Mouse (Mus musculus) A20 (cell line): ENCODE measurements at regions not wholly inside any gene's neighbourhood (a gene's known extent, or its start where the extent isn't known, plus 50 kb on each side); places are given as distances from the start of the nearest gene placed in this dataset.

Source experiments
- DNase-seq: peaks from one replicate; pipeline ENCODE4 v3.0.0-alpha.2; 2011; ENCODE audit warnings: low read depth, low spot score

- no peak for DNase-seq
These were observed 106.6 kb downstream of the Pdcd6ip start for GRCm38 (mm10) chr9:113601451-113601850.

DNA sequence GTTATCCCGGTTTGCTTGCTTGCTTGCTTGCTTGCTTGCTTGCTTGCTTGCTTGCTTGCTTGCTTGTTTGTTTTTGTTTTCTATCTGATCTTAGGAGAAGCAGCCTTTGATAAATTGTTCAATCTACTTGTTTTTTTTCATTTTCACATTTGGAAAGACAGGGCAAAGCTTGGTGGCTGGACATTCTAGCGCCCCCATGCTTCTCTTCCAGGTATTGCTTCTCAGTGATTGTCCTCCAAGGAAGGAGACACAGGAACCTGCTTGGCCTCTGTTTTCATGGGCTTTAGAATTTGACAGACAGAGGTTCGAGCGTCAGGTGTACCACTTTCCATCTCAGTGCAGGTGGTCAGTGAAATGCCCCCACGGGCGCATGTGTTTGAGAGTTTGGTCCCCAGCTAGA, 120.8 kb downstream of the Pdcd6ip start:
- no peak for DNase-seq

GRCm38 (mm10) chr9:113586477-113586876, 121.6 kb downstream of the Pdcd6ip start:
- DNase-seq, result no peak

GRCm38 (mm10) chr9:113578221-113578620, 129.8 kb downstream of the Pdcd6ip start:
- DNase-seq, result no peak

- no peak for DNase-seq
These were observed 139.2 kb downstream of the Pdcd6ip start for GRCm38 (mm10) chr9:113568849-113569248.

- DNase-seq, result no peak
These were observed 140.4 kb downstream of the Pdcd6ip start for GRCm38 (mm10) chr9:113567705-113568104.

GRCm38 (mm10) chr9:113566620-113567019, 141.4 kb downstream of the Pdcd6ip start:
- DNase-seq, result no peak

- no peak for DNase-seq
These were observed 154.1 kb downstream of the Pdcd6ip start for GRCm38 (mm10) chr9:113553911-113554310.

- no peak for DNase-seq
These were observed 160.6 kb downstream of the Pdcd6ip start for GRCm38 (mm10) chr9:113547458-113547857.

DNA sequence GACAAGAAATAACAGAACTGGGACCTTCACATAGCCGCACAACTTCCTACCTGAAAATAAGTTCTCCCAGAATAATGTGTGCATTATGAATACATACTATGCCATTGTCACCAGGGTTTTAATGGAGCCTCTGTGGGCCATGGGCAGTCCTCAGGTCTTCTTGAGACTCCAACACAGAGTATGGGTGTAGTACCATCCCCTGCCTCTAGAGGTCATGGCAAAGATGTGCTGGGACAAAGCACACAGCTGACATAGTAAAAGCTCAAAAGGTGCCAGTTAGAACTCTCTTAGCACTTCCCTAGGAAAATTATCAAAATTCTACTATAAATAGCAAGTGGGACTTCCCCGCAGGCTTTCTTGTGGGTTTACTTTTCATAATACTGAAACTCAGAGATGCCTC, 179.5 kb downstream of the Pdcd6ip start:
- DNase-seq, result peak; percentile 16

DNA sequence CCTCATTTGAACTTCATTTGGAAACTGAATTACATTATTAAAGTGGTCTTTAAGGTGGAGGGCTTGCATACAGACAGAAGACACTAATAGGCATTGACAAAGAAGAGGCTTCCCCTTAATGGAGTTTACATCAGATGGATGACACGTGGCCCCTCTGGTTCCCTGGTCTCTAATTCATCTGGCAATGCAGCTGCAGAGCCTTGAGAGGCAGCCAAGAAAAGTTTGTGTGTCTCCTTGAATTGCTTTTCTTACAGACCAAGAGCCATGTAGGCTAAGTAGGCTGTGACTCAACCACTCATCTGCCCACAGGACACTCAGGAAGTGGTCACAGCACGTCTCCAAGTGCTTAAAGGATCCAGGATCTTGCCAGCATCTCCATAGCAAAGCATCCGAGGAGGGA, 183.8 kb downstream of the Pdcd6ip start:
- no peak for DNase-seq

DNA sequence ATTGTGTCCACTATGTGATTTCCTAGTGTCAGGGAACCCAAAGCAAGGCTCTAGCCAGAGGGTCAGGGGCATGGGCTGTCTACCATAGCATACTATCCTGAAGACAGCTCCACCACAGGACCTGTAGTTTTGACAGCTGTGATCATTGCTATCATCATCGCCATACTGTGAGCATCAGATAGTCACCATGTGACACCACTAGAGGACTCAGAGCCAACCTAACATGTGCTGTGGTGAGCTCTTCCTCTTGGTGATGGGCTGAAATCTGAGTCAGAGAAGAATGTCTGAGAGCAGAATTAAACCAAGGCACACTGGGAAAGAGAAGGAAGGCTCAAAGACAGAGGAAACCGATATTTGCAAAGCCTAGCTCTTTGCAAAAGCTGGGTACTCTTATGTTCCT, 184.9 kb downstream of the Pdcd6ip start:
- DNase-seq, result no peak

- no peak for DNase-seq
These were observed 188.3 kb downstream of the Pdcd6ip start for GRCm38 (mm10) chr9:113519727-113520126.

GRCm38 (mm10) chr9:113518482-113518881, 189.6 kb downstream of the Pdcd6ip start:
- DNase-seq, result no peak

- DNase-seq, result no peak
These were observed 190.3 kb downstream of the Pdcd6ip start for GRCm38 (mm10) chr9:113517756-113518155.

DNA sequence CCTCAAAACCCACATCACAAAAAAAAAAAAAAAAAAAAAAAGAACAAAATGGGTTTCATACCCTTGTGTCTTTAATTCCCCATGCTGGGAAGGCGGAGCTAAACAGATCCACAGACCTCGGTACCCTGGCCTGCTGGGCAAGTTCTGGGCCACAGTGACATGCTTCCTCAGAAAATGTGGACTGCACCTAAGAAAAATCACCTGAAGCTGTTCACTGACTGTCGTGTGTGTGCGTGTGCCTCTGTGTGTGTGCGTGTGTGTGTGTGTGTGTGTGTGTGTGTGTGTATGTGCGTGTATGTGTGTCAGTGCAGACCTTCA, 192.4 kb downstream of the Pdcd6ip start:
- DNase-seq, result no peak

GRCm38 (mm10) chr9:113514846-113515702, 193.0 kb downstream of the Pdcd6ip start:
- DNase-seq, result no peak

GRCm38 (mm10) chr9:113511302-113511701, 196.8 kb downstream of the Pdcd6ip start:
- no peak for DNase-seq

- DNase-seq, result no peak
These were observed 198.7 kb downstream of the Pdcd6ip start for GRCm38 (mm10) chr9:113509368-113509767.

- DNase-seq, result no peak
These were observed 199.2 kb downstream of the Pdcd6ip start for GRCm38 (mm10) chr9:113508821-113509220.

GRCm38 (mm10) chr9:113507561-113508460, 200.2 kb downstream of the Pdcd6ip start:
- no peak for DNase-seq

GRCm38 (mm10) chr9:113499246-113499645, 208.8 kb downstream of the Pdcd6ip start:
- DNase-seq, result no peak
